6 mouse cellular contexts compared by ENCODE assay signal in genomic region chr2:33913598-33913997, GRCm38 (mm10). TPM values are rescaled to one million over a fixed set of nuclear protein-coding genes. Genes with fewer than 3 reads are reported as not detected.
DNase-seq lines count a peak whose midpoint lies in the region; ATAC-seq lines count a peak whose summit lies in the region.

No protein-coding gene starts in this region.

- peak; percentile 18 for DNase-seq in CD4-positive helper T cell, adult 2 months (ENCODE audit: low read depth, low spot score)
- DNase-seq in MEL-GATA-1-ER (ENCODE audit: extremely low read depth, low read depth) (peak; percentile 13), ZHBTc4 (ENCODE audit: low read depth, low spot score) (peak; percentile 14)
- DNase-seq in thymus, postnatal 0 days (ENCODE audit: low spot score), result peak; percentile 49

- peak; percentile 31 to 52; a peak in 2 of 4 replicates for ATAC-seq in hematopoietic stem cell, adult 5-6 weeks (replicated peaks in 1 of 2; ENCODE audit: insufficient read depth in 1 of 2, low FRiP score in 2 of 2, low TSS enrichment in 1 of 2, low read depth in 1 of 2, poor library complexity in 2 of 2, severe bottlenecking in 2 of 2)
- ATAC-seq in megakaryocyte progenitor cell, adult 5-6 weeks (replicated peaks; ENCODE audit: poor library complexity), result peak; percentile 60

RNA-seq across cellular contexts. Expression of gene Mvb12b, which starts 25.9 kb away (rescaled TPM):
- total RNA-seq in hematopoietic stem cell, adult 5-6 weeks (2017), result 19.3 and 21.6 TPM in 2 replicates
- total RNA-seq in megakaryocyte progenitor cell, adult 5-6 weeks (2015), result 30.0 and 37.1 TPM in 2 replicates
- total RNA-seq in megakaryocyte progenitor cell, adult 5-6 weeks (2017), result 12.9 and 14.8 TPM in 2 replicates
- 50.4 and 56.8 TPM in 2 replicates for polyA plus RNA-seq in thymus, postnatal 0 days (2015; fragmentation: Nextera tagmentation; extraction: Ambion mirVana)

Comparison
In these comparisons a context has a peak if more than half of its experiments do, and no peak if none do; other contexts are left out.
1. Peak in every context shown above with its lines: DNase-seq and ATAC-seq.